Mouse (Mus musculus): ENCODE data around the gene Ch25h.

Ch25h gene

DNA sequence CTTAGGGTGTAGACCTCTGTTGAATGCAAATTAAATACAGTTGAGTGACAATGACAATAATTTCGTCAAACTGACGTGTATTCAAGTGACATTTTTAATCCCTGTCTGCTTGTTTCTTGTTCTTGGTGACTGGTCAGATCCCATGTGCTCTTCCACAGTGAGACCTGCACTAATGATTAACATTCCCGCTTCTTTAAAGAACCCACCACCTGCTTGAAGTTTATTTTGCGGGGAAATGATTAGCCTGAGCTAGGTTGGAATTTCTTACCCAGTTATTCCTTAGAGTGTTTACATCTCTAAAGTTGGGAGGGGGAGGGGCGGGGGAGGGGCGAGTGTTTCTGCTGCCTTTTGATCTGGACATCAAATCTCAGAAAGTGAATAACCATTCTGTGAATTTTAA lies 6.7 kb downstream of the Ch25h start:
- no peak for DNase-seq (ENCODE audit: low spot score)

DNA sequence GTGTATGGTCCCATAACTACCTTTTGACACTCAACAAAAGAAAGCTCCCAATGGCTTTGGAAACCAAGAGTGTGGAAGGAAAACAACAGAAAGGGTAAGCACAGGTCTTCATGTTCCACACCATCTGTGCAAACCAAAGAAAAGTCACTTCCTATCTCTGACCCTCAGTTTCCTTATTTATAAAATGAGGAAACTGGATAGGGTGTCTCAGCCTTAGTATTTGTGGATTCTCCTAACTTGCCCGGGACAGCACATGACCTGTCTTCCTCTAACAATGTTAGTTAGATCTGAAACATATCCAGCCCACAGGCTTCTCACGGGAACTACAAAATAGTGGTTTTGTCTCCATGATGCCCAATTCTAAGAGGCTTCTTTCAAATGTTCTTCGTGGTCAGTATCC lies 10.5 kb downstream of the Ch25h start:
- DNase-seq (ENCODE audit: low spot score), result no peak

DNA sequence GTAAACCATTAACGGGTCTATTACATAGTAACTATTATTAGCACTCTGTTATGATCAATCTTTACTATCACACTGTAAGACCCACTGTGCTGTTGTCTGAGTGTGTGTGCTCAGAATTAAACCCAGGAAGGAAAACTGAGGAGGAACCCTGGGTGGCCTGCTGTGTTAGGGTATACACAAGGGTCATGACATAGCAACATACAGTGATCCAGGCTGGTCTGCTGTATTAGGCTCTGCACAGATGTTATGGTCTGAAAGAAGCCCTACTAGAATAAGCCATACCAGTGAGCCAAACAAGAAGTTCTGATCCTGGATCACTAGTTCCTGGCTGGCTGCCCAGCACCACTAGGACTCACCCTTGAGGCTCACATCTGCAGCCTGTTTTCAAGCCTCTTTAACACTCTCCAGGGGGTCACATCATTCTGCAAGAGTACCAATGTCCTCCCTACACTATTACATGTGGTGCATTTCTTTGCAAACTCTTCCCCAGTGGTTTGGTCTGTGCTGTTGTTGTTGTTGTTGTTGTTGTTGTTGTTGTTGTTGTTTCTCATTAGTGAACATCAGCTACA lies 13.4 kb downstream of the Ch25h start:
- no peak for DNase-seq (ENCODE audit: low spot score)

DNA sequence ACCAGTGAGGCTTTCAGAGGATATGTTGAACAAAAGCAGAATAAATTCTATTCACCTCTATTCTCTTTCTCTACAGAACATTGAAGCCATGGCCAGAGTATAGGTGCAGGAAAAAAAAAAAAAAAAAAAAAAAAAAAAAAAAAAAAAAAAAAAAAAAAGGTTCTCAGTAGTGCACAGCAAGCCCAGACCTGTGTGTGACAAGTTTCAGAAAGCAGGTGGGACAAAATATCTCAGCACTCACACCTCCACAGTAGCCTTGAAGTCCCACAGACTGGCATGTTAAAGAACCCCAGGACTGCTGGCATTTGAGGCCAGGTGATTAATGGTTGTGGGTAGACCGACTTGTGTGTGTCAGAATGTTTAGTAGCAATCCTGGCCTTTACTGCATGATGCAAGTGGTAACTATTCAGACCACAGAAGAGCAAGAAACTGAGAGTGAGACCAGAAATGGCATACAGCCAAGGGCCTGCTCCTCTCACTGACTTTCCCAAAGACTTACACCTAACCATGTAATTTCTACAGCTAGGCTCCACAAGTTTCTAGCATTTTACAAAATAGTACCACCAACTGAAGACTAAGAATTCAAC lies 24.1 kb downstream of the Ch25h start:
- no peak for DNase-seq (ENCODE audit: low spot score)

DNA sequence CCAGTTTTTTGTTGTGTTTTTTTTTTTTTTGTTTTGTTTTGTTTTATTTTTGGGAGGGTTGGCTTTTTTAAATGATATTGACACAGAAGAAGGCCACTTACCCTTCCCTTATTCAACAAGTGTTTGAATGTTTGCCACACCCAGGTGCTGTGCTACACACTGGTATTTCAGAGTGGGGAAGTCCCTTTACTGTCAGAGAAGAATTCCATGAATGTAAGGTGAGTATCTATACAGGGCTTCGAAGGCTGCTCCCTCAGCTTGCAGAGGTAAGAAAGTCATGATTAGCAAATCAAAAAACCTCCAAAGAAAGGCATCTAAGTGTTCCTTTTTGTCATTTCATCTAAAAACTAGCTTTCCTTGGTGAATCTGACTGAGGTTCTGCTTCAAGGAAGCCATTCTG lies 26.1 kb downstream of the Ch25h start:
- no peak for DNase-seq (ENCODE audit: low spot score)

DNA sequence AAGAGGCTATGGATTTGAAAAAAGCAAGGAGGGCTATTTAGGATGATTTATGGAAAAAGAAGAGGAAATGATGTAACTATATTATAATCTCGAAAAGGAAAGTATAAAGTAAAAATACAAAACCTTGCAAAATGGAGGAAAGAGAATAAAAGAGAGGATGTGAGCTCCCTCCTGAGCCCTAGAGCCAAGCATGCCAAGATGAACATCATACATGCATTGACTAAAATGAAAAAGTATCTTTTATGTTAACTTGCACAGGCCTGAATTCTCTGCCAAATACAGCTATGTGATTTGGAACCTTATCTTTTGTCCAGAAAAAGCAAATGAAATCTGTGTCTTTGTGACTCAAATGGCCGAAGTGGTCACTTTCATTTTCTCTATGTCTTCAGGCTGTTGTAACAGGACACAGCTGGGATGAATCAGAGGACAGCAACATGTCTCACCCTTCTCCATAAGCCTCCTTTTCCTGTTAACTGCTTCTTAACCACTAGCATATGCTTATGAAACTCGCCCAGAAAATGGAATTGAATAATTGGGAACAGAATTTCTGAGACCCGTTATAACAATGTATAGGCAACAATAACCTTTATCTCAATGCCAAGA lies 29.5 kb downstream of the Ch25h start:
- no peak for DNase-seq (ENCODE audit: low spot score)

DNA sequence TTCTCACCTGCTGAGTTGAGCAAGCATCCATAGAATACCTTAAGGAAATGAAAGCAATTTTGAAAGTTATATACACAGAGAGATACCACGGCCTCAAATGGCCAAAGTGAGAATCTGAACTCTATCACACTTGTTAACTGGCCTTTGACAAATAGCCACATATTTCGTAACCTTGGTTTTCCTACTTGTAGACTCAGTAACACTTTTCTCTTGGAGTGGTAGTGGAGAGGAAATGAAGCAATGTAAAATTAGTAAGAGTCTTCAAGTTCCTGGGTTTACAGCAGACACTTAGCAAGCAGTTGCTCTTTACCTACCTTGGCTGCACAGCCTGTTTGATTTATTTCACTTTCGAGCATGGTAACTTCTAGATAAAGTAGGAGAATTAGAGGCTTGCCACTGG lies 30.2 kb downstream of the Ch25h start:
- DNase-seq (ENCODE audit: low spot score), result no peak

DNA sequence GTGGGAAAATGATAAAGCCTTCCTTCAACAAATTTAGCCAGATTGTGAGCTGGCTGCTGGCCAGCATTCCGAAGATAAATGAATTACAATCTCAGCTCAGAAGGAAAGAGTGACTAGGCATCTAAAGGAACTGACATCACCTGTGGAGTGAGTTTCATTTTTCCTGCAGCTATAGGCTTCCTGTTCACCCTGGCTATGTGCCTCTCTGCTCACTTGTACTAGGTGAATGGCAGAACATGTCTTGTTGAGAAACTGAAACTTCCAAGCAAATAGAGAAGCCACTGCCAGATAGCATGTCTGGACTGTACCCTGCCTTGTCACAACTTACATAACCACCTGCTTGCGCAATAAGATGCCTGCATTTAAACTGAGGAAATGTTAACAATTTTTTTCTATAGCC lies 33.0 kb downstream of the Ch25h start:
- DNase-seq (ENCODE audit: low spot score), result no peak

DNA sequence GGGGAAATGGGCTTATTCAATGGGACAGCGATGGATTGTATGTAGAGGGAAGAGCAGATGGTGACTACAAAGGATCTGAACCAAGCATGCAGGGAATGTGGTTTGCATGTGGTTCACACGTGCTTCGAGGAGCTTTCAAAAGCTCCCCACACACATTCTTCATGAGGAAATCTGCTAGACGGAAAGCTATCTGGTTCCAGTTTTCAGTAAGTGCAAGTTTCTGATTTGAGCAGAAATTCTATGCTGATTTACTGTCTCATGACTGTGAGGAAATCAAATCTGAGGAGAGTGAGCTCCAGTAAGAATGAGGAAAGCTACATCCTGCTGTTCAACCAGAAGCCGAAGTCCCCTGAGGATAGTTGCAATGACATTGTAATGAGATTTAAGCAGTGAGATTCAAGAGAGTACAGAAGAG lies 39.8 kb downstream of the Ch25h start:
- DNase-seq (ENCODE audit: low spot score), result no peak

DNA sequence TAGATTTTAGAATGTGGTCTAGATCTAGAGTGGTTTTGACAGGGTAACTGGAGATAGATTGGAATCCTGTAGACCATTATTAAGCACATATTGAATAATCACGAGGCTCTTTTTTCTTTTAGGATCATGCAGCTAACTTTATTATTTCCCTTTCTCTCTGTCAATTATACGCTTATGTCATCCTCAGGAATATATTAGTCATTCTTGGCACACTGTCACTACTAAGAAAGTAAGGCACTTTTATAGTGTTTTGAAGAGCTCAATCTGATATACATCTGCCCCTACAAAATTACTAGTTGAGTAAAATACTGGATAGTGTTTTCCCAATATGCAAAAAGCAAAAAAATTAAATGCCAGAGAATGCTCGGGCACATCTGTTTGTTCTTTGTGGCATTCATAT lies 43.6 kb downstream of the Ch25h start:
- no peak for DNase-seq (ENCODE audit: low spot score)

DNA sequence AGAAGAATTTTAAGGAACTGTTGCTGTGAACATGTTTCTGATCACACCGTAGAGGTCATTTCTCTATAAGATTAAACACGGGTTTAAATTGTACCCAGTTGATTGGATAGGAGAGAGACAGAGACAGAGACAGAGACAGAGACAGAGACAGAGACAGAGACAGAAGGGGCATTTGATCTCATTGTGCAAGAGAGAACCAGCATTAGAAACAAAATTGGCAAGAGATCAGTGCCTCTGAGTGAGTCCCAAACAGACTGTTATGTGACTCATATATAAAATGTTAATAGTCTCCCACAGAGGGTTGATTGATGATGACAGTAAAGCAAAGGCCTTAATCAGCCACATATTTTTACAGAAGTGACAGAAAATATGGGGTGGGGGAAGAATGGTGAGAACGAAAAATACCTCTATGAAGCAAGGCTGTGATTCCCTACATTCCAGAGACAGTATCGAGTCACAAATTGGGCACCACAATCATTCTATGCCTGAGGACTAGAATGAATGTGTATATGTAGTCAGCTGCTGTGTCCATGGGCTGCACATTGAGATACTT lies 51.1 kb downstream of the Ch25h start:
- no peak for DNase-seq (ENCODE audit: low spot score)

Data from ovary, postnatal 10 days (tissue).